Mouse (Mus musculus) megakaryocyte-erythroid progenitor cell, adult 5-6 weeks (primary cell): ENCODE results near the gene Tspan31. TPM values are rescaled to one million over a fixed set of nuclear protein-coding genes. Genes with fewer than 3 reads are reported as not detected.
A peak's percentile ranks its signal among the peaks of the same experiment; 100 is the strongest.

Experiments
- ATAC-seq: replicated peaks from 2 replicates; pipeline ENCODE4 v1.8.0; 2016; ENCODE audit warnings: mild to moderate bottlenecking, inconsistent platforms; ENCODE audit not compliant: severe bottlenecking, poor library complexity, low FRiP score, low TSS enrichment
- total RNA-seq, 2 experiments: library from RNA; stranded (forward) in 1 of 2; stranded (reverse) in 1 of 2; fragments of 200-1000, 215-1000 nt in 1 of 2; fragments of >200 nt in 1 of 2; fragmentation: Nextera tagmentation in 1 of 2; gene quantifications; 2 replicates each; pipeline ENCODE4 v1.2.3; 2014 to 2017

The Tspan31 gene
- total RNA-seq (2014; fragmentation: Nextera tagmentation): 43.9 and 73.9 TPM in 2 replicates
- total RNA-seq (2017): 28.9 and 55.3 TPM in 2 replicates

DNA sequence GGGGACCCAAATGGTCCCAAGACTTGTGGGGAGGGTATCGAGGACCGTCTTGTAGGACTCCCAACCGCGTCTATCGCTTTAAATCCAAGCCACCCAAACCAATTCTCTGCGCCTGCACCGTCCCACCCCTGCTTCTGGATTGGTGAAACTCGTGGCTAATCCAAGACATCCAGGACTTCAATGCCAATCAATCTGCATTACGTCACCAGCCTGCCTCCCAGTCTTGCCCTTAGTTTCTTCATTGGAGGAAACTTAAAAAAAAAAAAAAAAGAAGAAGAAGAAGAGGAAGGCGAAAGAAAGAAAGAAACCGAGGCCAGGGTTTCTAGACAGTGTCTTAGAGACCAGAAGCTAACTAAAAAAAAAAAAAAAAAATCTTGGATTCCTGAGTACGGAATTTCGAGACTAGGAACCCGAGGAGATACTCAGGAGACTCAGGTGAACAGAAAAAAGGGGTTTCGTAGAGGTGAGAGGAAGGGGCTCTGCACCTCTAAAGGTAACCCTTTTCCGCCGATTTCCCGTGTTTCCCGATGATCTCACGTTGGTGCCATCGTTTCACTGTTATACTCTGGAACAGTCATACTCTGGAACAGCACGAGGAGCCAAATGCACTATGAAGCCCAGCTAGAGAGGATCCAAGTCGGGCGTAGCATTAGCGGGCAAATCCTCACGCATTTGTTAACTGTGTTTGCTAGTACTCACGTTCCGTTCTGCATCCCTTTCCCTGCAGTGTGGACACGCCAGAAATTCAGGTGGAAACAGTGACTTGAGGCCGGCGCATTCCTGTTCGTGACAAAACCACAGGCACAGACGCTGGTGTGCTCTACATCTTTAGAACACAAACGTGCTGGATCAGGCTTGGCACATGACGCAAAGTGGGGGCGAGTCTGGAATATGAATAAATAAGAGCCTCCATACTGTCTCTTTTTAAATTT, at the start of gene Tspan31:
TSS of gene Tspan31 (minus strand) at position 75 of the 932 bp plus-strand sequence.
- ATAC-seq: peak; percentile 80

DNA sequence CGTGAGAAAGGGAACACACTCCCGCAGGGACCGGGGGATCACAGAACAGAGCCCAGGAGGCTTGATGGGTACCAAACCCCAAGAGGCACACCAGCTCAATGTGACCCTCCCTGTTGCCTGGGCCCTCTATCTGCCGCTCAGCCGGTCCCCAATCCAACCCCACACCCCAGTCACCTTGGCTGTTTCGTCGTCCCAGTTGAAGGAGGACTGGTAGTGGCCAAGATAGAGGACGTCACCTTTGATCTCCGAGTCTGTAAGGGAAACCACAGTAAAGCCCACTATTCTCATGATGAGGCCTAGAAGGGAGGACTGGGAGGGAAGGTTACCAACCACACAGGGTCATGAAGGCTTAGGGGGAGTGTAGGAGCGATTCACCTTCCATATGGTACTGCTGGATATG, 49.2 kb upstream of the Tspan31 start:
- ATAC-seq: no peak

- no peak for ATAC-seq
Observed at GRCm38 (mm10) chr10:127118470-127118869, 48.4 kb upstream of the Tspan31 start.

DNA sequence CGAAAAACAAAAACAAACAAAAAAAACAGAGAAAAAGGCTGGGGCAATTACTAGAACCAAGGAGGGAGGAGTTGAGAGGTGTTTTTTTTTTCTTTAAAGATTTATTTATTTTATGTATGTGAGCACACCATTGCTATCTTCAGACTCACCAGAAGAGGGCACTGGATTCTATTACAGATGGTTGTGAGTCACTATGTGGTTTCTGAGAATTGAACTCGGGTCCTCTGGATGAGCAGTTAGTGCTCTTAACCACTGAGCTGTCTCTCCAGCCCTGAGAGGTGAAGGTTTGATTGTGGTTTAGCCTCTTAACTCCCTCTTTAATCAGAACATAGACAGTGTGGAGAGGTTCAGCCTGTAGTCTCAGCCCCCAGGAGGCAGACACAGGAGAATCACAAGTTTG, 45.0 kb upstream of the Tspan31 start:
- ATAC-seq: no peak

DNA sequence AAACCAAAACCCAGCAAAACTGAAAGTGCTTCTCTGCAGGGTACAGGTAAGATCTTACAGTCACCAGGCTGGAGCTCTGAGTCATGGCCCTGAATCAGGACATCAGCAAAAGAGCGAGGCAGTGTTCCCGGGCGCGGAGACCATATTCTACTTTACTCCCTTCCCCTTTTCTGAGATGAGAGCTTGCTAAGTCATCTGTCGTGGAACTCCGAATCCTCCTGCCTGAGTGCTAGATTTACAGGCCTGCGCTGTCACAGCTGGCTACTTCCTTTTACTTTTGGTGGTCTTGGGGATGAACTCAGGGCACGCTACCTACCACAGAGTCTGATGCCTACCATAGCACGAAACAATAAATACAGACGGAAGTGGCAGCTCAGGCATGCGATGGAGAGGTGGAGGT, 44.3 kb upstream of the Tspan31 start:
- no peak for ATAC-seq

DNA sequence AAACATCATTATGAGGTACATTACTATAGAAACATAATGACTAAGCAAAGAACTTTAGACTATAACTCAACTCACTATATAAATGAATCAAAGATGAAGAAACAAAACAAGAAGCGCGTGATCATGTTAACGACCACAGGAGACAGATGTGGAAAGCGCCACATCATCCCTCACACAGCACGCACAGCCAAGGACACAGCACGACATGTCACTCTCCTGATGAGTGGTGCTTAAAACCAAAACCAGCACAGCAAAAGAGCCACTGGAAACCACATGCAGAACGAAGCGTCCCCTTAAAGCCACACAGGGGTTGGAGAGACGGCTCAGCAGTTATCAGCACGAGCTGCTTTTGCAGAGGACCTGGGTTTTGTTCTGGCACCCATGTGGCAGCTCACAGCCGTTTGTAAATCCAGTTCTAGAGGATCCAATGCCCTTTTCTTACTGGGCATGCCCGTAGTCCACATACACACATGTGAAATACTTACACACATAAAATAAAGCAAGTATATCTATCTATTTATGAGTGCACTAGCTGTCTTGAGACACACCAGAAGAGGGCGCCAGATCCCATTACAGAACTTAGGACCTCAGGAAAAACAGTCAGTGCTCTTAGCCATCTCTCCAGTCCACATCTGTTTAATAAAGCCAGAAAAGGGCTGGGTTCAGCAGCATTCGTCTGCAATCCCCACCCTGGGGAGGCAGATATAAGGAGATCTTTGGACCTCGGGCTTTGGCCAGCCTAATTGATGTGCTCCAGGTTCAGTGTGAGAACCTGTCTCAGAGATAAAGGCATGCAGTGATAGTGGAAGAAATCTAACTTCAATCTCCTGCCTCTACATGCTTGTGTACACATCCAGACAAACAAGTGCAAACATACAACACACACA, 41.2 kb upstream of the Tspan31 start:
- ATAC-seq: peak; percentile 38; the same call in 1 of the 2 replicates

DNA sequence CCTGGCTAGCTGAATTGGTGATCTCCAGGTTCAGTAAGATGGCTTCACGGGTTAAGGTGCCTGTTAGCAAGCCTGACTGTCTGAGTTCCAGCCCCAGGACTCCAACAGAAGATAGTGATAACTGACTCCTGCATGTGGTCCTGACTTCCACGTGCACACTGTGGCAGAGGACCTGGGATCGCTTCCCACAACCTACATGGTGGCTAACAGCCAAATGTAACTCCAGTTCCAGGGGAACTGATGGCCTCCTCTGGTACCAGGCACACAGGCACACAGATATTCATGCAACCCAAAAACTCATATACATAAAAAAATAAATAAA, 38.2 kb upstream of the Tspan31 start:
- ATAC-seq: peak; percentile 53

GRCm38 (mm10) chr10:127107563-127108261, 37.6 kb upstream of the Tspan31 start:
- peak; percentile 69 for ATAC-seq

DNA sequence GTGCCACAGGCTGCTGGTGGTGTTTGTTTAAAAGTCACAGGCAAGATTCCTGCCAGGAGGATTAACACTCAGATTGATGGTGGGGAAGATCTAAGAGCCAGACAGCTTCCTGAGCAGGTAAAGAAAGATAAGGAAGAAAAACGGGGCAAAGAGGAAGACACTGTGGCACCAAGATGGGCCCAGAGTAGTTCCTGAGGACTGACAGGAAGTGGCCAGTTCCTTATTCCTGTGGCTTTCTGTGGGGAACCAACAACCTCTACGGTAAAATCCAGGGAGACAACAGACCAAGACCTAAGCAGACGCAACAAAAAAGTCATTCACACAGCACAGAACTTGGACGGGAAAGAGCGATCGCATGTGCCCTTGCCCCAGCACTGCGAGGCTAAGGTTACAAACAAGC, 33.6 kb upstream of the Tspan31 start:
- ATAC-seq: no peak

GRCm38 (mm10) chr10:127101151-127101550, 31.1 kb upstream of the Tspan31 start:
- no peak for ATAC-seq

DNA sequence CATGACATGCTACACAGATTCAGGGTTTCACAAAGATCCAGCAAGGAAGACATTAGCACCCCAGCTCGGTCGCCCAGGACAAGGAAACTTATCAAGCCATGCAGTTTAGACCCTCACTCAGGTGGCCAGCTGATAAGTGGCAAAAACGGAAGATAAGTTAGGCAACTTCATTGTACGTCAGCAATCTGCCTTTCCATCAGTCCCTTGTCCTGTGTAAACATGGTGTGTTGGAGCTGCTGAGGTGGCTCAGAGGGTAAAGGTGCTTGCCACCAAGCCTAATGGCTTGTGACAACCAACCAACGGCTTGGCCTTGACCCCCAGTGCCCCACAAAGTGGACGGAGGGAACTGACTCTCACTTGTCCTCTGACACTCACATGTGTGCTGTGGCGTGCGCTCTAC, 30.4 kb upstream of the Tspan31 start:
- ATAC-seq: peak; percentile 58

GRCm38 (mm10) chr10:127099868-127100267, 29.8 kb upstream of the Tspan31 start:
- 0 out of 2 replicates have a peak, but pooled peaks have one; percentile 20 for ATAC-seq

- ATAC-seq: no peak
Observed at GRCm38 (mm10) chr10:127099191-127099590, 29.1 kb upstream of the Tspan31 start.

GRCm38 (mm10) chr10:127098514-127098913, 28.4 kb upstream of the Tspan31 start:
- no peak for ATAC-seq

GRCm38 (mm10) chr10:127094382-127094802, 24.3 kb upstream of the Tspan31 start:
- no peak for ATAC-seq

- no peak for ATAC-seq
Observed at GRCm38 (mm10) chr10:127092742-127093141, 22.7 kb upstream of the Tspan31 start.

GRCm38 (mm10) chr10:127091507-127092396, 21.7 kb upstream of the Tspan31 start:
- ATAC-seq: no peak

GRCm38 (mm10) chr10:127090560-127091411, 20.7 kb upstream of the Tspan31 start:
- no peak for ATAC-seq
